Mouse (Mus musculus) adrenal gland, adult (tissue): ENCODE data around the gene Pik3c2g.

Source experiments
- DNase-seq, 2 experiments: peaks; one replicate each; pipeline ENCODE4 v3.0.0; 2022 to 2023; ENCODE audit warnings: low spot score in 1 of 2; ENCODE audit not compliant: inconsistent age in 2 of 2

Gene Pik3c2g

DNA sequence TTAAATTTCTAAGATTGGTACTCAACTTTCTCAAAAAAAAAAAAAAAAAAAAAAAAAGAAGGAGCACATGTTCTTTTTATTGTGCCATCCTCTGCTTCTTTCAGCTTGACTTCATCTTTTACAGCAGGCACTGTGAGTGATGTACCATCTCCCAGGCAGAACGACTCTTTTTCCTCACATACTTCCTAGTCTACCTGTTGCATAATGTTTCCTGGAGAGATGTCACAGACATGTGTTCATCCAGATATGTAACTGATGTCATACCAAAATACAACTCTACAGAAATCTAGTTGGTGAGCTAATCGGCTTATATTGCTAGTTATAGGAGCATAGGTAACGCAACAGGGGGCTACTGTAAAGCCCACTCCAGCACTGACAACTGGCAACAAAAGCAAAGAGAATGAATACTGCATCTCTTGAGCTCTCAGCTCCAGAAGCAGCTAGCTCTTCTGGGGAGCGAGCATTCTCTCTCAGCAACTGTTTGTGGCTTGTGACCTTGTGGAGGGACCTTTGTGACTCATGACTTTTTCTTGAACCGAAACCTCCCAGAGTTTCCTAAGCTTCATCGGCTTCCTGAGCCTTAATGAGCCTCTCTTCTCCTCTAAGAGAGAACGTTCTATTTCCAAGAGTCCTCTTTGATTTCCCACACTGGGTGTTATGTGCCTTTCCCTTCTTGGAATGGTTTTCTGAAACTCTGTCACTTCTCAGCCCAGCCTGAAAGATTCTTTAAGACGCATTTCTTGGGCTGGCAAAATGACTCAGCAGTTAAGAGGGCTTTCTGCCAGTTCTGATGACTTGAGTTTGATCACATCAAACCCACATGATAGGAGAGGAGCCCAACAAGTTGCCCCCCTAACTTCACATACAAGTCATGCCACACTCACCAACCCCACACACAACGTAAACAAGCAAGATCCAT is 148.9 kb downstream of the Pik3c2g start:
- DNase-seq, result peak; percentile 37 to 78

DNA sequence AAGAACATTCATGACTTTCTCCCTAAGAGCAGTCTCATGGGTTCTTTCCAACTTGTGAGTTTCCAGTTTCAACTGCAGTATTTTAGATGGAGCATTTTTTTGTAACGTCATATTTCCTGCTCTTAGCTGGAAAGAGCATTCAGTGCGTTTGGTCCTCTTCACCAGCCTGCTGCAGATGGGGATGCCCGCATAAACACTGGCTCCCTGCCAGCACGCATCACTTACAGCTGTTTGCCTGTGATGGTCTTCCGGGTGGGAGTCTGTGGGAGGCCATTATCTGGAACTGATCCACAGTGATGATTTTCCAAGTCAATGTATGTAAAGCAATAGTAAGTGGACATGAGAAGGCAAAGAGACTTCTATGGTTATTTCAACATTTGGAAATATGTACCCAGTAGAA is 151.3 kb downstream of the Pik3c2g start:
- DNase-seq, result no peak

DNA sequence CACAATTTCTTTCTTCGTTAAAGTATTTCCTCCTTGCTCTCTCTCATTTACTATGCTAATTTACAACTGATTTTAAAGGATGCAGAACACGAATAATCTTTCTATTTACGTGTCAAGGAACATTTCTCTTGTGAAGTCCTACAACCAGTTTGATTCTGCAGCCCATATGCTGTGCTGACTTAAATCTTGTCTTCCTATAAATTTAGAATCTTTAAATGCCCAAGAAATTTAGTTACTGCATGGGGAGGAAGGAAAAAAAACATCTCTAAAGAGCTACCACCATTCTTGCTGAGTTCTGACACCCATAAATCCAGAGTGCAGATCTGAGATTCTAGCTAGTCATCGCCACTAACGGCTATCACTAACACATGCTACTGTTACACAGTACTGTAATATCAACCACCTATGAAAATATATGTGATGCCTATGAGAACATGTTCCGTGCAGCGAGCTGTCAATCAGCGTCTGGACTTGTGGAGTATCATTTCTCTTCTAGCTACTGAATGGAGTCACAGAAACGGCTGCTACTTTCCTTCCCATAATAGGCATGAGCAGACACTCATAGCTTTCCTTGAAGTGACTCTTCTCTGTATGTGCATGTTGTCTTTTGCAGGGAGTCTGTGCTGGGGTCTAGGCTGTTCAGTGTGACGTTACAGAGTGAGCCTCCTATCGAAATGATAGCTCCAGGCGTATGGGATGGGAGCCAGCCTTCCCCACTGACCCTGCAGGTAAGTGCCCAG is 155.8 kb downstream of the Pik3c2g start:
- no peak for DNase-seq

DNA sequence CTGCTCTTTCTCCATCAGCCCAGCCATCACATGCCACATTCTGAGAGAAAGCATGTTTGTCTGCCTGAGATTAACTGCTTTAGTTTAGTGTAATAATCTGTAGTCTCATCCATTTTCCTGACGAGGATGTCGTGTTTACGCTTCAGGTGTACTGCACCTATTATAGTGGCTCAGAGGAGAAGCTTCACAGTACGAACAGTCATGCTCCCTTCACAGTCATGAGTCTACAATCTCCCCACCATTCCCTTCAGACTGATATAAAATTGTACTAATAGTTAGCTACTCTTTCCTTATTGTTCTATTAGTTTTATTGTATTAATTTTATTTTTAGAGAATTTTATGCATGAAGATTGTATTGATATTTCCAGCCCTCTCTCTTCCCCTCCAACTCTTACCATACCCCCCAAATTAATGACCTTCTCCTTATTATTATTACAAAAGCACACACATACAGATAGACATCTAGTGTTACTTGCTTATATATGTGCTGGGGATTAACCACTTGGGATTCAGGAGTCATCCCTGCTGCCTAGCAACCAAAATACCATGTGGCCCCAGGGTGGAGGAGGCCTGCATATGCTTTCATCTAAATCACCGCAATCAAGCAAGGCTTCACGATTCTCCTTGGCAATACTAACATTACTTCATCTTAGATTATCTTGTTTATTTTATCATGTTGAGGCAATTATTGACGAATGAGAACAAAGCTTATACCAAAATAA is 159.9 kb downstream of the Pik3c2g start:
- no peak for DNase-seq

DNA sequence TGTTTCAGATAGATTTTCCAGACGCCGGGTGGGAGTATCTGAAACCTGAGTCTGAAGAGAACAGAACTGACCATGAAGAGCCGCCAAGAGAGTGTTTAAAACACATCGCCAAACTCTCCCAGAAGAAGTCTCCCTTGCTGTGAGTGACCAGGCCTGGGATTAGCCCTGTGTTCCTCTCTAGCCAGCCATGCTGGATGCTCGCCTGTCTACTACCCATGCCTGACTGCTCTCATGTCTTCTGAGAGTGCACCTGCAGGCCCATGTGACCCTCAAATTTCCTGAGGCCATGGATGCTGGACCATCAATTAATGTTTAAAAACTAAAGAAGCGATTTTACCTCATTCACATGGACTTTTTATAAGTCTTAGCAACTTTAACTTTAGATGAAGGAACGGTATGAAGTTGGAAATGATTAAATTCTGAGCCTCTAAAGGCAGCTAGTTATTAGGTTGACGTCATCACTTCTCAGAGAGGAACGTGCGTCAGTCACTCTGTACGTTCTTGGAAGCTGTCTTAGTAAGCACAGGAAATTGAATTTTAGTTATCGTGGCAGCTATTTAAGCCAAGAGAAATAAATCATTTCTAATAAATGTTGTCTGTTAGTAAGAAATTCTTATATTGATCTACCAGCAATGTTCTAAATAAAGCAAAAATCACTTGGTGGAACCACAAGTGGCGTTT is 161.2 kb downstream of the Pik3c2g start:
- no peak for DNase-seq

DNA sequence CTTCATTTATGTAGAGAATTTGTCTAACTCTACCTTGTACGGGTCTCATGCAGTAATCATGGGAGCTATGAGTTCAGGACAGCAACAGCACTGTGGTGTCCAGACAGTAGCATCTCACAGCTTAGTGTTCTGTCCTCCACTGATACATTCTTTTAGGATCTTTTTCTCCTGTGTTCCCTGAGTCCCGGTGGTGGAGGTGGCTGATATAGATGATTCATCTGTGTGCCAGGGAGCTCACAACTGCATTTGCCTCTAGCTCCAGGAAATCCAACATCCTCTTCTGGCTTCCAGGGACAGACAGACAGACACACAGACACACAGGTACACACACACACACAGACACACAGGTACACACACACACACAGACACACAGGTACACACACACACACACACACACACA is 163.6 kb downstream of the Pik3c2g start:
- no peak for DNase-seq

DNA sequence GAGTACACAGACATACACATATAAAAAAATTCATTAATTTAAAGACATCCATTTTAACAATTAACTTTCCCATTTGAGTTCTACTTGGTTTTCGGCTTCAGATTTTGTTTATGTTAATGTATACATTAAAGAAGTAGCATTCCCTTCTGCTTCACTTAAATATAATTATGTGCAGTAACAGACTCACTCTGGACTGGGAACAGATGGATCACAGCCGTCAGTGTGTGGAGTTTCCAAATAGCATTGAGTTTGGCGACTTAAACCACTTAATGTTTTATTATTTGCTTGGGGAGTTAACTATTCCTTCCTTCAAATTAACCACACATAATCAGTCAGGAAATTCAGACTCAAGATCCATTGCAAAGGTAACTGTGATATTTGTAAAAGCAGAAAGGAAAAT is 164.0 kb downstream of the Pik3c2g start:
- no peak for DNase-seq

DNA sequence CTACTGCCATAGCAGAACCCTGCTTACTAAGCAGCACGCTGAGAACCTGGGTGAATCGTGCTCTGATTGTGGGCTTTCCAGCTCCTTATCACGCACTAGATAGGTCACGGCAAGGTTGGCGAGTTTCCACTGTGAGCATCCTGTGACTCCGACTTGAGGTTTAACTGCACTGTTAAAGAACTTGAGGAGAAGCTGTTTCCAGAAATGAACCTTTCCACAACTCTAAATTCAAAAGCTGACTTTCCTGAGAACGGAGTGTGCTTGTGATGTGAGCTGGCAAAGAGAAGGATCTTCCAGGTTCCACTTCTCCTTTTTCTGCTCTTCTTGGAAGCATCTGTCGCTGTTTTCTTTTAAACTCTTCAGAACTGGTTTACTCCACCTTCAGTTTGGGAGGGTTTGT is 170.9 kb downstream of the Pik3c2g start:
- no peak for DNase-seq

DNA sequence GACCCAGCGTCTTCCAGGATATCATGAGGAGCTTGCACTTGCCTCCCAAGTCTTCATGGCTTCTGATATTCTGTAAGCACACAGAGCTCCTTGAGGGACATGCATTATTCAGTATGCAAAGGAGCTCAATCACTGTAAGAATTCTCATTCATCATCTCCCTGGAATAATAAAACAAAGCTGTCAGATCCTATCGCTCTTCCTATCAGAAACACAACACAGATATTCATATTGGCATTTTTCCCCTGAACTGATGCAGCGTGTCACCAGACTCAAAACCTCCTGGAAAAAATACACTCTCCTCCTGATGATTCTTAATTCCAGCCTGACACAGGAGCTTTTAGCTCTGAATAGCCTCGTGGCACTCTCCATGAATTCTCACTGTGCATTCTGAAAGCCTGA is 174.0 kb downstream of the Pik3c2g start:
- no peak for DNase-seq

DNA sequence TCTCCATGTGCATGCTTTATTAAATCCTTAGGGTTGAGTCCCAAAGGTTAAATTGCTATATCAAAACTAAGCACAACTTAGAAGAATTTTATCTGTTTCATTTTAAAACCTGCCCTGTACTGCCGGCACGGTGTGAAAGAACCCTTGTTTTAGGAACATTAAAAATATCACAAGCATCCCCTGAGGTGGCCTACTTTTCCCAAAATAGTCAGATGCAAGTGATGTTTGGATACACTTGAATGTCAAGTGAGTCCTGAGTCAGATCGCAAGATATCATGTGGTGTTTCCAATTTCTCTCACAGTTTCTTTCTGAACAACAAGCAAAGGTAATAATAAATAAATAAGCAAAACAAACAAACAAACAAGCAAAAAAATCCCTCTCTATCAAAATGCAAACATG is 177.4 kb downstream of the Pik3c2g start:
- DNase-seq, result no peak

DNA sequence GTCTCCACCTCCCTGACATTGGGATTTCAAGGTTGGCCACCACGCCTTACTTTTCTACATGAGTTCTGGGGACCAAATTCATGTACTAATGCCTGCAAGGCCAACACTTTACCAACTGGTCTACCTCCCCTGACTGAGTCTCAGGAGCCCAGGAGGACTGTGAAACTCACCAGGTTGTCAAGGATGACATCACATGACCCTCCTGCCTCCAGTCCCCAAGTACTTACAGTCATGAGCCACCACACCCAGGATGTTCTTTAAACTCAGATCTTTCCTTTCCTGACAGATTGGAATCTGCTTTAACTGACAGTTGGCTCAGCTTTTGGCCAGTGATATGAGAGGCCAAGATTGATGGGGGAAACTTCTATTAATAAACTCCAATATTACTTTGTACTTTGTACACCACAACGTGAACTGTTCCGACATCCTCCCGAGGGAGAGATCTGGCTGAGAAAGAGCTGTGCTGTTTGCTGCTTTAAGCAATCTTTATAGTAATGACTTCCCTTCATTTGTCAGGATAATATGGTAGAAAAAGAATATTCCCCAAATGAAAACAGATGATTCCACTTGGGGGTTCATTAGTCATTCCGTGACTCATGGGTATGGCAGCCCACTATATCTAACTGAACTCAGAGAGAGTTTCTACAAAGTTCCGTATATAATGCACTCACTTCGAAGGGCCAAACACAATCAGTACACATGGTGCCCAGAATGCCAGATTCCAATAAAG is 182.9 kb downstream of the Pik3c2g start:
- peak in 1 of 2 experiments; percentile 27 for DNase-seq

DNA sequence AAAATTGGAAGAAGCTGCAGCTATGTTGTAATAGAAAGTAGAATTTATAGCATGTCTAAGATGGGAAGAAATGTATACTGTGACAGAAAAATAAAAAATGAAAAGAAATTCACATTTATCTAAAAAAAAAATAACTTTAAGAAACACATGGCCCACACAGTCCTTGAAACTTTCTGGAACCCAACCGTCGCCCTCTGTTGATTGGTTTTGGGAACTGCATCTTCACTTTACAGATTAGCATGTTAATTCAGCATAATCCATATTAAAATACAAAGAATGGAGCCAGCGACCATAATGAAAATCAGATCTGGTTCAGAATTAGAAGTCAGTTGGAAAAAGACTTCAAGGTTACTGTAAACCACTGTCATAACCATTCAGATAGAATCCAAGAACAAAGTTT is 183.5 kb downstream of the Pik3c2g start:
- peak in 1 of 2 experiments; percentile 34 for DNase-seq

DNA sequence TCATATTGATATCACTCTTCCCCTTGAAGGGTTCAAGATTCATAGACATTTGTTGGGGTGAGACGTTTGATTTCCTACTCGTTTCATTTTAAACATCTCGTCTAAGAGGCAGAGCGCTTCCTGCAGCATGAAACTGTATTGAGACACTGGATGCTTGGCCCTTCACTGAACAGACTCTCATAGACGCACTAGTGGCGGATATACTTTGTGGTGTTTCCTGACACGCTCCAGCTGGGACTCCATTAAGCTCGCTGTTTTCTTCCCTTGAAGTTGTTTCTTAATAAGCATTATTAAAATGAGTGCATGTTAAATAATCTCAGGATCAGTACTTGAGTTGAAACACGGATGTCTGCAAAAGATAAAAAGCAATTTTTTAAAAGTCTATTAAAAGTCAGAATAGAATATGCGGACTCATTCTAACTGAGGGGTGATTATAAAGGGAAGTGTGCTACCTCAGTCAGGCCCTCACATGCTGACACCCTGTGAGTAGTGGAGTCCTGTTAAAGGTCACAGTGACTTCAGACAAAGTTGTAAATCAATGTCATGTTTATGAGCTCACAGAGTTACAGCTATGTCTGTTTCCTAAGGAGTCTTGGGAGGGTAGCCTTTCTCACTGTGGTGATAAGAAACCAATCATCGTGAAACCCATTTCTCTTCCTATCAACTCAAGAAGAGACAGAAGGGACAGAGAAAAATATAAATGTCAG is 190.7 kb downstream of the Pik3c2g start:
- peak in 1 of 2 experiments; percentile 45 for DNase-seq

DNA sequence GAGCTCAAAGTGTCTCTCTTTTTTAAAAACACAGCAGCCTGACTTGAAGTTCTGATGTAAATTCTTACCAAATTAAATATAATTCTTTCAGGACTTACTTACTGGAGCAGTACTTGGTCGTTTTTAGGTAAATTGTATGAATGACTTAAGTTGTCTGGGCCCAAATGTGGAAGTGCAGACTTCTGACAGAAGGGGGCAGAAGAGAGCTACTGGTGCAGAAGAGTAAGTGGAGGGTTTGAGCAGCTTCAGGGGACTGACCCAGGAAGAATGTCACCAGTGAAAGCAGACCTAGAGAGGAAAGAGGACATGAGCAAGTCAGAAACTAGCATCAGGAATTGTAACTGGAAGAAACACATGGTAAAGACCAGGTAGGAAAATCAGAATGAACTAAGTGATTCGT is 193.0 kb downstream of the Pik3c2g start:
- DNase-seq, result peak; percentile 10 to 49

DNA sequence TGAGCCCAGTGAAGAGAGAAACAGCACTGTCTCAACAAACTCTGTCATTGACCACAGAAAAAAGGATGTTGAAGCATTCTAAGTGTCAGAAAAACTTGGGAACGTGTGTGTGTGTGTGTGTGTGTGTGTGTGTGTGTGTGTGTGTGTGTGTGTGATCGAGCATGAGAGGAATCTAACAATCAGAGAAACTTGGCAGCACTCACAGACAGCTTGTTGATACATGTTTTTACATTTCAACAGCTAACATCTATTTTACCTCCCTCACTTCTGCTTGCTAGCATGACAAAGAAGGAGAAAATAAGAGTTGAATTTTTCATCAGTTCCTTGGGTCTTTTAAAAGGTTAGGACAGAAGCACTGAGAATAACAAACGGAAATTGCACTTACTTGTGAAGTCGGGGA is 202.5 kb downstream of the Pik3c2g start:
- no peak for DNase-seq

DNA sequence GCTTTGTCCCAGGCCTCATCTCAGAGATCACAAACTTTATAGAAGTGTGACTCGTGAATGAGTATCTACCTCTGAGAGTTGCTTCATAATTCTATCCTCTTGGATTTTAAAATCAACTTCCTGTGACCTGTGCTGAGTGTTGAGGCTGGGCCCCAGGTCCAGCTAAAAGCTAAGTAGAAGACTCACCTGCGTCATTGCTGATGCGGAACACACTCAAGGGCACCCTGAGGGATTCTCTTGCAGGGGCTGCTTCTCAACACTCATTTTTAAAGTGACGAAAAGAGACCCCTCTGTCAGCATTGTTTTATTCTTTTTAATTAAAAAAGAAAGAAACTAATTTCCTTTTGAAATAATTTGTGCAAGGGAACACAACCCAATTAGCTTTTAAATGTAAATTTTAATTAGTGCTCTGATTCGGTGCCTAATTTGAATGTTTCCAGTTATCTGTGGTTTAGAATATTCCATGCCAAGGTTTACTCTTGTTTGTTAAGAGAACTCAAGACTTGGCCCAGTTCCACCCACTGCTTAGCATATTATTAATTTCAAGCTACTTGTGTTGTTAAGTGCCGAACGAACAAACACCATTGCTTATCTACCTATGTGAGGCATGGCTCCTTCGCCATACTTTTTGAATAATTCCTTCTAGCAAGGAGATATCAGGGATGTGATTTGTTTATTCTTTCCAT is 212.7 kb downstream of the Pik3c2g start:
- no peak for DNase-seq

DNA sequence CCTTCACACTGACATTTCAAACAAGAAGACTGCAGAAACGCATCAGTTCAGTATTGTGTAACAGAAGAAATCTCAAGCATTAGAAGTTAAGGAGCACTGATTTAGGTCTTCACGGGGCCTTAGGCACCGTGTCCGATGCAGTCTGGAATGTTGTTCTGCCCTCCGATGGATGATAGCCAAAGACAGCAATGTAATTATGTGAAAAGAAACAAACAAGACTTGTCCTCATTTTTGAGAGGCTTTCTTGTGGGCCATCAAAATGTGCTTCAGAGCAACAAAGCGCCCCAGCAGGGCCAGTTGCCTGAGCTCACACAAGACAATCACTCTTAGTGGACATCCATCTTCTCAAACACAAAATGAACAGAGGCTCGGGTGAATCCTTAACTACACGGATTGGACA is 234.9 kb downstream of the Pik3c2g start:
- no peak for DNase-seq

DNA sequence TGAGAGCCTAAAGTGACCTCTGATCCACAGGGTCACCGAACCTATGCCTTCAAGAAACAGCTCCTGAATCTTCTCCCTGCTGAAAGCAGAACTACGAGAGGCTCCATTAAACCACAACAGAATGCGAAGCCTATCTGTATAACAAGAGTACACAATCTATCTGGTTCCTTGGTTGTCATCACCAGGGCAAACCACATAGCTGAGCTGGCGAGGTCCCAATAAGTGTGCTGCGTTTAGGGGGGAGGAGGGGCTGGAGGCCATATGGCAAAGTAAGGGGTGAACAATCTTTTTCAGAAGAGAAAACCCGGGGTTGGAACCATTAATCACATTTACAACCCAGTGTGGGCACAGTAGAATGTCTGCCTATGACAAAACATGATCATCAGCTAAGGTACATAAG is 251.2 kb downstream of the Pik3c2g start:
- no peak for DNase-seq

DNA sequence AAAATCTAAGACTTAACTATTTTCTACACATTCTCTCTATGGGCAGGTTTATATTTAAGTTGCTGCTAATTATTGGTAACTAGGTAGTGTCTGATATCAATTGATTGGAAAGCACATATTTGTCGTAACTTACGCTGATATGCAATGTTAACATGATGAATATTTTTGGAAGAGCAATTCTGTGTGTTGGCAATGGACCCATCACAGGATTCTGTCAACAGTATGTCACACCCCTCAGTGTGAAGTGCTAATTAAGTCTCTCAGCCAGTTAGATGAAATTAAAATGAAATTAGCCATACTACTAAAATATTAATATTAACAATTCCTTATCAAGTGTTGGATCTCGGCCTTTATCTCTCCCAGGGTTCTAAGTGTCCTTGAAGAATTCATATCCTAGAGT is 251.7 kb downstream of the Pik3c2g start:
- no peak for DNase-seq
